Comparison of ENCODE assay signal across 8 mouse cellular contexts in the genomic region with DNA sequence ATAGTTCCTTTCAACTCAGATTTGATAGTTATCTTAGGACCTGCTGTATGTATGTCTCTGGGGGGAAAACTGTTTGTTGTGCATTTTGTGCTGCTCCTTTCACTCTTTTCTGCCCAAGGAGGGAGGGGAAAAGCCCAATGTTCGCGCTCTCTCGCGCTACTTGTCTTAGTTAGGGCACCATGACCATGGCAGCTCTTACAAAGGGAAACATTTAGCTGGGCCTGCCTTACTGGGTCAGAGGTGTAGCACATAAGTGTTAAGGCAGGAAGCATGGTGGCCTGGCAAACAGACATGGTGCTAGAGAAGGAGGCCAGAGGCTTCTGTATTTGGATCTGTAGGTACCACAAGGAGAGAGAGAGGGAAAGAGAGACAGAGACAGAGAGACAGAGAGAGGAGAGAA. TPM values are rescaled to one million over a fixed set of nuclear protein-coding genes. Genes with fewer than 3 reads are reported as not detected.
DNase-seq lines count a peak whose midpoint lies in the region; ATAC-seq lines count a peak whose summit lies in the region.

No protein-coding gene starts in this region.

- H3K4me1 ChIP-seq in forebrain, embryonic 13.5 days, result peaks cover 46% of the 10 kb centered on the region
- peaks cover 47% of the 10 kb centered on the region for H3K4me1 ChIP-seq in liver, embryonic 13.5 days (replicated peaks)

- peak overlapping the region; percentile 25 for H3K4me3 ChIP-seq in forebrain, embryonic 13.5 days
- peak overlapping the region; percentile 90 for H3K4me3 ChIP-seq in liver, embryonic 13.5 days (replicated peaks)

- H3K9me3 ChIP-seq in forebrain, embryonic 13.5 days (replicated peaks), result no peaks in the 10 kb centered on the region
- H3K9me3 ChIP-seq in liver, embryonic 13.5 days (replicated peaks), result no peaks in the 10 kb centered on the region

- H3K4me2 ChIP-seq in forebrain, embryonic 13.5 days, result peak overlapping the region; percentile 56
- H3K4me2 ChIP-seq in liver, embryonic 13.5 days, result peak overlapping the region; percentile 69

- no peak overlapping the region for H3K27ac ChIP-seq in forebrain, embryonic 13.5 days
- peak overlapping the region; percentile 51 for H3K27ac ChIP-seq in liver, embryonic 13.5 days

- H3K36me3 ChIP-seq in forebrain, embryonic 13.5 days (ENCODE audit: poor library complexity, severe bottlenecking), result peaks cover under 1% of the 10 kb centered on the region; the same call in 1 of the 2 replicates
- peaks cover 9% of the 10 kb centered on the region for H3K36me3 ChIP-seq in liver, embryonic 13.5 days

- 77% methylated on average over 4 of the region's 4 CpGs for WGBS in forebrain, embryonic 13.5 days
- 64% methylated on average over 4 of the region's 4 CpGs for WGBS in liver, embryonic 13.5 days (ENCODE audit: insufficient replicate concordance)

- H3K27me3 ChIP-seq in forebrain, embryonic 13.5 days, result no peaks in the 10 kb centered on the region
- no peaks in the 10 kb centered on the region for H3K27me3 ChIP-seq in liver, embryonic 13.5 days

- peak; percentile 30 for DNase-seq in embryo, embryonic 10 days (ENCODE audit: low spot score)
- DNase-seq in embryo, embryonic 9.5 days (ENCODE audit: extremely low spot score), result no peak
- DNase-seq in CD4-positive helper T cell, adult 2 months (ENCODE audit: low read depth, low spot score), result peak; percentile 40
- no peak for DNase-seq in liver, embryonic 13.5 days
- no peak for DNase-seq in urinary bladder, postnatal 14 days (ENCODE audit: low spot score)
- DNase-seq in gastrocnemius, adult 18-20 months (ENCODE audit: low spot score), result no peak
- no peak for DNase-seq in ovary, adult 18-20 months (ENCODE audit: low spot score)

- H3K9ac ChIP-seq in forebrain, embryonic 13.5 days, result no peak overlapping the region; the same call in 1 of the 2 replicates
- H3K9ac ChIP-seq in liver, embryonic 13.5 days, result peak overlapping the region; percentile 55

- no peak for ATAC-seq in forebrain, embryonic 13.5 days
- no peak for ATAC-seq in liver, embryonic 13.5 days (ENCODE audit: low read depth)

RNA-seq across cellular contexts. Expression of a gene that starts 4.7 kb away (rescaled TPM):
- polyA plus RNA-seq in forebrain, embryonic 13.5 days (2015; fragmentation: Nextera tagmentation; extraction: Ambion mirVana), result 5.7 and 6.1 TPM in 2 replicates
- polyA plus RNA-seq in liver, embryonic 13.5 days (2015; fragmentation: Nextera tagmentation; extraction: Ambion mirVana), result 2.6 and 2.9 TPM in 2 replicates
- 10 to 100 TPM; 26.3 to 27.5 TPM for total RNA-seq in gastrocnemius, adult 18-20 months (2021)

RNA-seq across cellular contexts. Expression of a gene that starts 43.9 kb away (rescaled TPM):
- polyA plus RNA-seq in forebrain, embryonic 13.5 days (2015; fragmentation: Nextera tagmentation; extraction: Ambion mirVana), result 18.8 and 20.7 TPM in 2 replicates
- polyA plus RNA-seq in liver, embryonic 13.5 days (2015; fragmentation: Nextera tagmentation; extraction: Ambion mirVana), result 7.6 and 8.4 TPM in 2 replicates
- 10 to 100 TPM; 58.9 to 62.4 TPM for total RNA-seq in gastrocnemius, adult 18-20 months (2021)

Comparison
In these comparisons a context has a peak if more than half of its experiments do, and no peak if none do; other contexts are left out.
1. DNase-seq: peak in embryo, embryonic 10 days (single experiment) and CD4-positive helper T cell, adult 2 months (single experiment); none in embryo, embryonic 9.5 days (single experiment), liver, embryonic 13.5 days (single experiment), urinary bladder, postnatal 14 days (single experiment), gastrocnemius, adult 18-20 months (single experiment) and ovary, adult 18-20 months (single experiment).